Mouse (Mus musculus) ES-Bruce4 (cell line): ENCODE measurements around the gene Fiz1.

Source experiments
- CTCF ChIP-seq: IDR thresholded peaks from one replicate; pipeline ENCODE4 v1.8.1; 2011; ENCODE audit warnings: low read depth, low read length
- EP300 ChIP-seq: IDR thresholded peaks from 2 replicates; pipeline ENCODE4 v1.6.1; 2011; ENCODE audit warnings: low read depth, low read length; ENCODE audit not compliant: insufficient read depth
- POLR2A ChIP-seq: IDR thresholded peaks from one replicate; pipeline ENCODE4 v1.8.1; 2011; ENCODE audit warnings: low read length; ENCODE audit not compliant: insufficient read depth

GRCm38 (mm10) chr7:5052438-5052837 lies 37.9 kb upstream of the Fiz1 start:
- no peak for TF ChIP-seq POLR2A
- no peak for TF ChIP-seq CTCF
- no peak for TF ChIP-seq EP300
